Mouse (Mus musculus): ENCODE results near the gene Pfkl.

Pfkl gene

GRCm38 (mm10) chr10:78011116-78011515, 1.2 kb upstream of the Pfkl start:
- DNase-seq (ENCODE audit: low read depth) = peak; percentile 20

DNA sequence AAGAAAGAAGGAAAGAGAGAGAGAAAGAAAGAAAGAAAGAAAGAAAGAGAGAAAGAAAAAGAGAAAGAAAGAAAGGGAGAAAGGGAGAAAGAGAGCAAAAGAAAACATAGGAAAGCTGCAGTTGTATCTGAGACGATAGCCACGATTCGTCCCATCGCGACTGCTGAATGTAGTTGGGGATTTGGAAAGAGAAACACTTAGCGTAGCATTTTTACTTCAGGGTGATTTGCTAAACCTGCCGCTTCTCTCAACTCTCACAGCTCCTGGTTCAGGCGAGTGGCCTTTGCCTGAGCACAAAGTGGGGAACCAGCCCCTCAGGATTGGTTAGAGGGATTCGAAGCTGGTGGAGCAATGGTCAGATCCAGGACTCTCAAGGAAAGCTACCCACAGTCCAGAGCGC, 452 bp upstream of the Pfkl start:
- DNase-seq (ENCODE audit: low read depth) = peak; percentile 47

DNA sequence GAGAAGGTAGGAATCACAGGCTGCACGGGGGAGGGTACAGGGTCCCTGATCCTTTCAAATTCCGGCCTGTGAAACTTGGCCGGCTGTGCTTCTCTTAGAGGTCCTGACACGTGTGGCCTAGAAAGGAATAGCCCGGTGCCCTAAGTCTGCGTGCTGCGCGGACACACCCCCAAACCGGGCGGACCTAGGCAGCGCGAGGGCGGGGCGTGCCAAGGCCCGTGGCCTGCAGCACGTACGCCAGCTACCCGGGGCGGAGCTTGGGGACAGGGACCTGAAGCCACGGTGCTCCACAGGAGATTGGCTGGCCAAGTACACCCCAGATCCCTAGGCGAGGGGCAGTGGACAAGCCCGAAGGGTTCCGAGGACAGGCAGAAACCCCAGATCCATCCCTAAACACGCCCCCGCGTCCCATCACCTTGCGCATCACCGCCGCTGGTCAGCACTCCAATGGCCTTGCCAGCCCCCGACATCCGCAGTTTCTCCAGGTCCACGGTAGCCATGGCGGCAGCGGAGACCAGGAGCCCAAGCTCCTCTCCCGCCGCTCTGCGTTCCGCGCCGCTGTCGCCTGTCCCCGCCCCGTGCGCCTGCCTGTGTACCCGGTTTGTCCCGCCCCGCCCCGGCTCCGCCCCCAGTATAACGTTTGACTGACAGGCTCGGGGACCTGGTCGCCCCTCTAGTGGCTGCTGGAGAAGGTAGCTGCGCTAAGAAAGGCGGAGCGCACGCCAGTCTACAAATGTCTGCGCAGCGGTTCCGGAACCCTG, 519 bp downstream of the Pfkl start:
- DNase-seq (ENCODE audit: low read depth) = peak; percentile 98

DNA sequence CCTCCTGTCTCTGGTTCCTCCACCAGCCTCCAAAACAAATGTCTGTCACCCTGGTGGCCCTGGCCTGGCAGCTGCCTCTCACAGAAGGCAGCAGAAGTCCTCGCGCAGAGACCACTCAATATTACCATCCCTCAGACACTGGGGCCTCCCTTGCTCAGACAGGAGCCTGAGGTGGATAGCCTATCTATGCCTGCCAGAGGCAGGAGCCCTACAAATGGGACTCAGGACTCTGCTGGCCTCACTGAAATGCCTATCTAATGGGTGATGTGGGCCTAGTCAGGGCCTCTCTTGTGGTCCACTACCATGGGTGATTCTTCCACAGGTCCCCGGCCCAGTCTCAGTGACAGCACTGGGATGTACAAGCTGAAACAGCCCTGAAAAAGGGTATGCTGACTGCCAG, 1.7 kb downstream of the Pfkl start:
- DNase-seq (ENCODE audit: low read depth) = peak; percentile 18

- no peak for DNase-seq (ENCODE audit: low read depth)
Measured at GRCm38 (mm10) chr10:78007203-78007602, 2.7 kb downstream of the Pfkl start.

GRCm38 (mm10) chr10:78005791-78006438, 4.0 kb downstream of the Pfkl start:
- DNase-seq (ENCODE audit: low read depth) = no peak

- DNase-seq (ENCODE audit: low read depth) = no peak
Measured at GRCm38 (mm10) chr10:78004479-78005100, 5.3 kb downstream of the Pfkl start.

- no peak for DNase-seq (ENCODE audit: low read depth)
Measured at GRCm38 (mm10) chr10:78002316-78002715, 7.6 kb downstream of the Pfkl start.

DNA sequence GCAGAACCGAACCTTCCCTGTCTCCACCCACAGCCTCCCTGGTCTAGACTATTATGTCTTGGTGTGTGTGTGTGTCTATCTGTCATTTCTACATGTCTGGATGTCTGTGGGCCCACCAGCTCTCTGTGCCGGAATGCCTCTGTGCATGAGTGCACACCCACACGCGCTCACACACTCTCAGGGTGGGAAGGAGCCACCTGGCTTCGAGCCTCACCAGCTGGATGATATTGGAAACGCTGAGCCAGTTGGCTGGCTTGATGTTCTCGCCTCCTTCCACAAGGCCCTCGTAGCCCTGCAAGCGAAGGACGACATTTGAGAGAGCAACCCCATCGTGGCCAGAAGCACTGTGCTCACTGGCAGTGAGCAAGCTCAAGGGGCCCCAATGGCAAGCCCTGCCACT, 8.1 kb downstream of the Pfkl start:
- DNase-seq (ENCODE audit: low read depth) = no peak

DNA sequence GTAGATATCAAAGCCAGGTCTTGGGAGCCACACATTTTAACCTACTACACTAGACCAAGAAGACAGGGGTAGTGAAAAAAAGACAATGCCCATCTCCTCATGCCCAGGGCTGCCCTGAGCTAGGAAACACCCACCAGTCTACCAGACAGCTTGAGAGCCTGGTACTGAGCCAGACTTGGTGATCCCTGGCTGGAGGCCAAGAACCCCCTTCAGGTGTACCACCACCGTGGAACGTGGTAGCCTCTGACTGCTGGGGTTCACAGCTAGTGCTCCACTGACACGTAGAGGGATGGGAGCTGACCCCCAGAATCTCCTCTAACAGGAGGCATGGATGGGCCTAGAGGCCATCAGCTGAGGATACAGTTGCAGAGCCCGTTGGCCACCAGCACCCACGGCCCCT, 9.7 kb downstream of the Pfkl start:
- DNase-seq (ENCODE audit: low read depth) = no peak

DNA sequence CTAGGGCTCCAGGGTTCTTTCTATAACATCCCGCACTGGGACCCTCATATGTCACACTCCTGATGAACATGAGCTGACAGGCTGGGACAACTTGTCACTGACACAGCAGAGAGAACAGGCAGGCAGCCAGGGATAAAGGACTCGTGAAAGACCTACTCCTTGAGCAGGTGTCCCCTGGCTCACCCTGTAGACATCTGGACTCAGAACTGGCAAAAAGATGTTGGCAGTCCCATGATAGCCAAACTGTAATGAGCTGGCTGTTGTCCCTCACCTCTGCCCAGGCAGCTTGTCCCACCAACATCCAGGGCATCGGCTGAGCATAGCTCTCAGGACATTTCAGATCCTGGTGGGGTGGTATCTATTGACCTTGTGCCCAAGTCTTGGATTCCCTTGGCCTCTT, 14.2 kb downstream of the Pfkl start:
- DNase-seq (ENCODE audit: low read depth) = no peak

DNA sequence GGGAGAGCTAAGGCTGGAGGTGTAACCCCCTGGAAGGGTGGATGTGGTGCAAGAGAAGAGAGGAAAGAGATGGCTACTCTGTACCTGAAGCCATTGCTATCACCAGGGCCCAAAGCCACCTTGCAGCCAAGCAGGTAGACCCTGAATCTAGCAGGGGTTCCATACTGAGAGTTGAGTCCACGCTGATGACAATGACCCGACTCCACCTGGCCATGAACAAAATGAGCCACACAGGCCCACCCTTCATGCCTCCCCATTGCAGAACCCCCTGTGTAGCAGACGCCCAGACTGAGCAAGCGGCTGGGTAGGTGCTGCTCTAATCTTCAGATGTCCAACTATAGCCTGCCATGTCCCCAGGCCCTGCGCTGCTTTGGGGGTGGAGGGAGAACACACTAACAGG, 24.1 kb downstream of the Pfkl start:
- DNase-seq (ENCODE audit: low read depth) = no peak

DNA sequence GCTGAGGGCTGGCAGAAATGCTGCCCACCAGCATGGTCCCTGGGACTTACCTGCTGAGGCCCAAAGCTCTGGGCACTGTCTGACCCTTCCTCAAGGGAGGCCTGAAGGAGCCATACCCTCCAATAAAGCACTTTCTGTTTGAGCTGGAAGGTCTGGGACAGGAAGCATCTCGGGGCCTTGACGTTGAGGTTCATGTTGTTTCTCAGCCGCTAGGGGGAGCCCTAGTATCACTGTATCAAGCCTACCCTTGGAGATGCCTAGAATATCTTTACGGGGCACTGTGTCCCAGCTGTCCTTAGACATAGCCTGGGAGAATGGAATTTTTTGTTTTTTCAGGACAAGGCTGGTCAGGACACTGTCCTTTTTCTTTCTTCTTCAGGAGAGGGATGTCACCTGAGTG, 25.2 kb downstream of the Pfkl start:
- peak; percentile 94 for DNase-seq (ENCODE audit: low read depth)

- DNase-seq (ENCODE audit: low read depth) = peak; percentile 98
Measured at GRCm38 (mm10) chr10:77978351-77979350, 31.2 kb downstream of the Pfkl start, which contains the start of gene 1810043G02Rik. Gene 1810043G02Rik, plus strand, starts transcription at chr10:77978524.

- DNase-seq (ENCODE audit: low read depth) = no peak
Measured at GRCm38 (mm10) chr10:77976458-77977150, 33.3 kb downstream of the Pfkl start.

- DNase-seq (ENCODE audit: low read depth) = no peak
Measured at GRCm38 (mm10) chr10:77975653-77976052, 34.2 kb downstream of the Pfkl start.

- no peak for DNase-seq (ENCODE audit: low read depth)
Measured at GRCm38 (mm10) chr10:77974811-77975210, 35.1 kb downstream of the Pfkl start.

DNA sequence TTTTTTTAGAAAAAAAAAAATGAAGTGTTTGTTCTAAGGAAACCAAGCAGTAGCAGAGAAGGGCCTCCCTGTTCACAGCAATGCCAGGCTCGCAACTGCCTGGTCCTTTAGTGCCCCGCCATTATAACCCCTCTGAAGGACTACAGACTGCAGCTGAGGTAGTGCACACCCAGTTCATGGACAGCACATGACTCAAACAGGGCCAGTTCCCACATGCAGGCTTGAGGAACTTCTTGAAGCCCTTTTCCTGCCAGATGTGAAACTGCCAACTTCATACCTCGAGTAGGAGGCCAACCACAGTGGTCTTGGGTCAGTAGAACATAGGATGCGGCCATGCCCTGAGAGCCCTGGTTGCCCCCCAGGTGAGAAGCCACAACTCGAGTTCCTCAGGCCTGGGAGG, 35.6 kb downstream of the Pfkl start:
- no peak for DNase-seq (ENCODE audit: low read depth)

DNA sequence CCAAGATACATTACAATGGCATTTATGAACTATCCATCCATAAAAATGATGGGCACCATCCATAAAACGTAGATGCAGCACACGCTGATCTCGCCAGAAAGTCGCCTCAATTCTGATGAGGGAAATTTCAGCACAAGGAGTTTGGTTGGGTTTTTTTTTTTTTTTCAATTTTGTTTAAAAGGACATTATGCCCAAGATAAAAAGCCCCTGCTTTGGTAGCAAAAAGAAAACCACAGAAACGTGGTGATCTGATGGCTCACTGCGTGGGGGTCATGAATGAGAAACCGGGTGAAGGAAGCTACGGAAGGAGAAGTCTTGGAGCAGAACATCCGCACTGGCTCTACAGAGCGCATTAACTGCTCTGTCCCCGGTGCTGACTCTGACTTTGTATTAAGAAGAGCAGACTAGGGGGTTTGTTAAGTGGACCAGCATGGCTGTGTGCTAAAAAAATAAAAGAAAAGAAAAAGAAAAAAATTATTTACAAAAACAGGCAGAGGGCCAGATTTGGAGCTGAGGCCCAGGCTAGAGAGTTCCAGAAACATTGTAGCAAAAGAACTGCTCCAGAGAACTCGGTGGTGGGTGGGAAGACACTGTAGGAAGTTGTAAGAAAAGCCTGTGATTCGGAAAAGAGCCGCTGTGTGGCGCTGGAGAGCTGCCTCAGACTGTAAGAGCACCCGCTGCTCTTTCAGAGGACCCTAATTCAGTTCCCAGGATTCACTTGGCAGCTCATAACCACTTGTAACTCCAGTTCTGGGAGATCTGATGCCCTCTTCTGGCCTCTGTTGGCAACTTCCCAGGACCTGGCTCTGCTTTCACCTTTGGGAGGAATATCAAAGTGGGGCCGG, 38.0 kb downstream of the Pfkl start:
- DNase-seq (ENCODE audit: low read depth) = peak; percentile 74

DNA sequence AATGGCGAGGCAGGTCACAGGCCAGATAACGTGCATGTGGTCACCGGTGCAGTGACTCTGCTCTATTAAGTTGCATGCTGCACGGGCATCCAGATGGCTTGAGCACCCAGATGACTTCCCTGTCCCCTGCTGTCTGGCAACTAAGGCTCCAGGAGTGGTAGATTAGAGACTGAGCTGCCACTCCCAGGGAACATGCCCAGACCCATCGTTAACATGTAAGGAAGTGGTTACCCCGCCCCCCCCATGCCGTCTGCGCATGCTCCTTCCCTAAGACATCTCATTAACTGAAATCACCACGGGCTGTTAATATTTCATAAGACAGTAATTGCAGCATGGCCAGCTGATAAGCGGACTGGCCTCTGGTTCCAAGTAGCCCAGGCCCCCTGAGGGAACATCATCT, 38.7 kb downstream of the Pfkl start:
- DNase-seq (ENCODE audit: low read depth) = peak; percentile 55
